Mouse (Mus musculus) forebrain, embryonic 14.5 days (tissue): Measurements from ENCODE around the gene Gm47995. TPM values are rescaled to one million over a fixed set of nuclear protein-coding genes. Genes with fewer than 3 reads are reported as not detected.

Experiments used
- polyA plus RNA-seq: library from polyadenylated mRNA; unstranded; fragments of >200 nt; fragmentation: Nextera tagmentation; extraction: Ambion mirVana; gene quantifications from 2 replicates; pipeline ENCODE4 v1.2.1, GENCODE M21; 2014

Gm47995 gene
- polyA plus RNA-seq, 1 experiment from 2014 or later, result not detected

Other genes with a start within 250 kb of the Gm47995 start
- gene Hmcn1, start 205.0 kb upstream of the Gm47995 start, polyA plus RNA-seq, result 1.1 and 1.8 TPM in 2 replicates
- not detected in 2 replicates for gene Gm47985, start 15.9 kb upstream of the Gm47995 start, polyA plus RNA-seq
- not detected in 2 replicates for gene Gm8947, start 6.1 kb upstream of the Gm47995 start, polyA plus RNA-seq
- gene 3110040M04Rik, start 5.7 kb downstream of the Gm47995 start, polyA plus RNA-seq, result not detected in 2 replicates
- gene Gm47996, start 11.7 kb downstream of the Gm47995 start, polyA plus RNA-seq, result not detected in 2 replicates
- 323 and 358 TPM in 2 replicates for gene Ivns1abp, start 146.0 kb downstream of the Gm47995 start, polyA plus RNA-seq
- 16.0 and 21.3 TPM in 2 replicates for gene Swt1, start 230.0 kb downstream of the Gm47995 start, polyA plus RNA-seq
- 34.5 and 45.3 TPM in 2 replicates for gene Trmt1l, start 230.1 kb downstream of the Gm47995 start, polyA plus RNA-seq